Mouse (Mus musculus) cerebellum, adult (tissue): Measurements from ENCODE around the gene Polr1b.

Source experiments
- ATAC-seq: cut with Nextera tagmentation; 2 replicates; pipeline ENCODE4 v1.9.2; 2017; ENCODE audit warnings: mild to moderate bottlenecking, moderate library complexity, mixed read lengths; ENCODE audit not compliant: insufficient number of reproducible peaks, low FRiP score, low TSS enrichment

Polr1b gene

GRCm38 (mm10) chr2:129115706-129116367, 15.0 kb downstream of the Polr1b start:
- no peak for ATAC-seq

GRCm38 (mm10) chr2:129116368-129116739, 15.6 kb downstream of the Polr1b start:
- ATAC-seq, result no peak

GRCm38 (mm10) chr2:129118061-129118460, 17.3 kb downstream of the Polr1b start:
- no peak for ATAC-seq

- no peak for ATAC-seq
These were observed 21.2 kb downstream of the Polr1b start for GRCm38 (mm10) chr2:129121986-129122385.

- peak; percentile 99 for ATAC-seq
These were observed 28.7 kb downstream of the Polr1b start, which contains the start of gene Chchd5 for GRCm38 (mm10) chr2:129129412-129129929. TSS of gene Chchd5 (plus strand) at chr2:129129700.

DNA sequence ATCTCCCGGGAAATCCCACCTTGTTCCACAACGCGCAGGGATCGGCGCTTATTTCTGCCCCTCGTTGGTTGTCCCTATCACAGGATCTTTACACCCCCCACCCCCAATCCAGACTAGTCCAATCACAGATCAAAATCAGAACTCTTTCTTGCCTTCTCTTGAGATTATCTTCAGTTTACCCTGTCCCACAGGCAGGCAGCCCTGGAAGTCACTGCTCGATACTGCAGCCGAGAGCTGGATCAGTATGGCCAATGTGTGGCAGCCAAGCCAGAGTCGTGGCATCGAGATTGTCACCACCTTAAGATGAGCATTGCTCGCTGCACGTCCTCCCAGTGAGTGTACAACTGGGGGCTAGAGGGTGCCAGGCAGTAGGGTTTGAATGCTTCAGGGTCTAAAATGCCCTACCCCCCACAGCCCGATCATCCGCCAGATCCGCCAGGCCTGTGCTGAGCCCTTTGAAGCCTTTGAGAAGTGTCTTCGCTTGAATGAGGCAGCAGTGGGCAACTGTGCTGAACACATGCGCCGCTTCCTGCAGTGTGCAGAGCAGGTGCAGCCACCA, 29.3 kb downstream of the Polr1b start:
- ATAC-seq, result peak; percentile 4; the same call in 1 of the 2 replicates

DNA sequence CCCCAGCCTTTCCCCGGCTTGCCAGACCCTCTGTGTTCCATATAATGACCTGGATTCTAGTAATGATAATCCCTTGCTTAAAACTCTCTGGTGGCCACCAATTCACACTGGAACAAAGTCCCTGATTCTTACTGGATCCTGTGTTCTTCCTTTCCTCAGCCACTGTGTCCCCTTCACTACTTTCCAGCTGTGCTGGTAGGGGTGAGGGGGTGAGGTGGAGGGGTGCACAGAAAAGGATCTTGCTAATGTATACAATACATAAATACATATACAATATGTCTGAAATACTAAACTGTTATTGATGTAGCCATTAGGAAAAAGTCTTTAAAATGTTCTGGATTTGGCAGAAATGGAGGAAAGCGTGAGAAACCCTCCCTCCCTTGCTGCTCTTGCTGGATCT, 30.0 kb downstream of the Polr1b start:
- ATAC-seq, result no peak

DNA sequence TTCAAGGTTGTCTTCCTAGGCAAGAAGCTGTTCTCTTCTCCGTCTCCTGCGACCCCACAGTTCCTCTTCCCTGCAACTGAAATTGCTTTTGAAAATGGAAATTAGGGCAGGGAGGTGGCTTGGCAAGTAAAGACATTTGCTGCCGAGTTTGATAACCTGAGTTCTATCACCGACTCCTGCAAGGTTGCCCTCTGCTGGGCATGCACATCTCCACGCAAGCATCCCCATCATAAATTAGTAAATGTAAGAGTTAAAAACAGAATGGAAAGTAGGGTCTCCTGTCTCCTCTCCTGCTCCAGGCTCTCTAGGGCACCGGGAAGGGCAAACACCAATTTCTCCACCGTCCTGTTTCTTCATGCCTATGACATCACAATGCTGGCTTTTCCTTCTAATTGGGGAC, 31.4 kb downstream of the Polr1b start:
- no peak for ATAC-seq

- no peak for ATAC-seq
These were observed 32.4 kb downstream of the Polr1b start for GRCm38 (mm10) chr2:129133006-129133805.

GRCm38 (mm10) chr2:129139906-129140305, 39.1 kb downstream of the Polr1b start:
- peak; percentile 31; the same call in 1 of the 2 replicates for ATAC-seq

- ATAC-seq, result no peak
These were observed 48.0 kb downstream of the Polr1b start for GRCm38 (mm10) chr2:129148836-129149235.

DNA sequence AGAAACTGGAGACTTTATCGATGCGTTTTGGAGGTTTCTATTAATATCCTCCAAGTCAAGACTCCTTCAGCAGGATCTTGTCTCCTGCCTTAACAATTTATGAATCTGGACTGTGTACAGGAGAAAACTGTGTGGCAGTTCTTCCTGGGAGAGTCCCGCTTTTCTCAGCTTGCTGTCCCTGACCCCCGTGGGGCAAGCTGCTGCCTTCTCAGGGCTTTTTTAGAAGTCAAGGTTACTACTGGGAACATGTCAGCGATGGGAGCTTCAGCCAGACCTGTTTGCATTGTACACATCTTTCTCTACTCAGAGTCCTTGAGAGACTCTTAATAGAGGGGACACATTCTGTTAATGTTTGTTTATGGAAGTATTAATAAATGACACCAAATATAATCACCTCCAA, 49.6 kb downstream of the Polr1b start:
- no peak for ATAC-seq

DNA sequence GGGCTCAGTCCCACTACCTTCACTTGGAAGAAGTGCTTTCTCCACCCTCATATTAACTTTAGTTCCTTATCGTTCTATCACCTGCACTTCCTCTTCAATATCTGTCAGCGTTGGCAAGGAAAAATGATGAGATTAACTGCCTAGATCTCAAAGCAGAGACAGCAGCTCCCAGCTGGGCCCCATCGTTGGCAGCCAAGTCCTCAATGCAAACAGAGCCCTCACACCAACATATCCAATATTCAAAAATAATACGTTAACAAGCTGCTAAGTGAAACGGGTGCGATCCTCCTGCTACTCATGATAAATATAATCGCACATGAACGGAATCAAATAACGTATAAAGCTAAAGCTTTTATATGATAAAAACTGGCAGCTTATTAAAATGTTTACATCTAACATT, 50.3 kb downstream of the Polr1b start:
- ATAC-seq, result no peak

DNA sequence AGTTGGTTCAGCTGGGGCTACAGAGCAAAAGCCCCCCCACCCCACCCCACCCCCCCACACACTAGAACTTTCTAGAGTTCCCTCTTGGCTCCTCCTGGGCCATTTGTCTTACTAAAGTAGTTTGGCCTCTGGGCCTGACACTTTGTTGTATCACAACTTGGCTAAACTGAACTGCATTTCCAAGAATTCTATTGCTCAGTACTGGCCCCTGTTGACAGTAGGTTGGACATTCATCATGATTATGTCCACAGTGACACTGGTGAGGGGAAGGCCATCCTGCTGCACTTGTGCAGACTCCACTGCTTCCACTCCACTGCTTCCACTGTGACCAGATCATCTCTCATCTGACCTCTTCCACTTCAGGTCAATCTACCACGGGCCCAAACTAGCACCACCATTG, 52.0 kb downstream of the Polr1b start:
- no peak for ATAC-seq

- no peak for ATAC-seq
These were observed 64.0 kb downstream of the Polr1b start for GRCm38 (mm10) chr2:129164815-129165214.

DNA sequence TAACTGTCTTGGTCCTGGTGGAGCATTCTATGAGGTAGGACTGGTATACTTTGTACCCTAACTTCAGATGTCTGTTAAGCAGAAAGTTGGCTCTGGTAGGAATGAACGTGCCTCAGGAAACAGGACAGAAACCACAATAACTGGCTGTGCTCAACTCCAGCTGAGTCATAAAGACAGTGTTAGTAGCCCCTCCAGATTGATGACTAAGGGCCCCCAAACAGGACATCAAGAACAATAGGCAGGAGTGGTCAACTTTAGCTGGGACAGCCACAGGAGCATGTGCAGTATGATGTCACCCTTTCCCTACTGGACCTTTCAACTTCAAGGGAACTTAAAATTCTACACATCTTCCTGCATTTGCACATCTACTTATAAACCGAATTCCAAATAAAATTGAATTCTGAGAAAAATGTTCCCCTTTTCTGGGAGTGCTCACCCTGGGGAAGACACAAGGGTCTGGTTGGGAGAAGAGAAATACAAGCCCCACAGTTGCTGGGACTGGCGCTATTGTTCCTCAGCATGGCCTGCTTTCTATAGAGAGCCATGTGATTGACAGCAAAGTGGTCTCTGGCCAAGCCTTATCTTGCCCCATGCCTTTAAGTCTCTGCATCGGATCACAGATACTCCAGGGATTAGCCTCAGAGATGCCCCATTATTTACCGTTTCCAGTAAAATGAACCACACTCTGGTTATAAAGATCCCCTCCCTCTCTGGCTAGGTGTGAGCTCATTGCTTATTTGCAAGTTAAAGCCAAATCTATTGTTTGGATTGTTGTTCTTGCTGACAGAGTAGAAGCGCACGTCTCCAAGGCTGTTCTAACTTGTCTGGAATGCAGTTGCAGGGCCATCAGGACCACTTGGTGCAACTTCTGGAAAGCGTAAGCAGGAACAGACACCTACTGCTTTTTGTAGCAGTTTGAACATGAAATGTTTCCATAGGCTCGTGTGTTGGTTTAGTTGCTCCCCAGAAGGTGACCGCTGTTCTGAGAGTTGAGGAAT, 66.0 kb downstream of the Polr1b start:
- no peak for ATAC-seq

DNA sequence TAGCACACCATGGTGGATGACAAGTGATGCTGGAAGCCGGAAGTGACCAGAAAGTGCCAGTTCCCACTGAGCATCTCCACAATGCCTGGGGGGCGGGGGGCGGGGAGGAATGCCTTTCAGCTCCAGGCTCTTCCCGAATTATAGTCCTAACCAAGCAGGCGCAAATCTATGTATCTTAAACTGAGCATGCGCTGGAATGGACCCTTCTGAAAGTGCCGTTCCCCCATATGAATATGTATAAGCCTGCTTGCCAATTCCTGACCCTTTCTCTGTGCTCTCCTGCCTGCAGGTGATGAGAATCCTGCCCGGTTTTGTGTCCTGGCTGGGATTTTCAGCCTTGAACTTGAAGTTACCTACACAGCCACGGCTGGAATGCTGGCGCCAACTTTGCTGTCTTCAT, 72.6 kb downstream of the Polr1b start:
- ATAC-seq, result no peak

DNA sequence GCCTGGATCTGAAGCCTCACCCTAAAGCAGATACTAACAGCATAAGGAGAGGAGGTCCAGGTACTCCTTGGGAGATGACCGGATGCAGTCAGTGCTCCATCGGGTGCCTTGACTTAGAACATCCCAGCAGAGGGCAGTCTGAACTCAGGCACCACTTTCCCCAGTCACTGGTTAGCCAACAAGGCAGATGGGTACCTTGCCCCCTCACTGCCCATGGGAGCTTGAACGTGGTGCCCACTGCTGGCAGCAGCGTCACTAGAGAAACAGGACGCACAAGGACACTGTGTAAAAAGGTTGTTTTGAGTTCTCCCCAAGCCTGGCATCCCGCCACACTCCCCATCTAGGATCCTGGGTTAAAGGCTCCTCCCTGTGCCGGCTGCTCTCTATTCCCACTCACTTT, 73.7 kb downstream of the Polr1b start:
- ATAC-seq, result peak; percentile 75

DNA sequence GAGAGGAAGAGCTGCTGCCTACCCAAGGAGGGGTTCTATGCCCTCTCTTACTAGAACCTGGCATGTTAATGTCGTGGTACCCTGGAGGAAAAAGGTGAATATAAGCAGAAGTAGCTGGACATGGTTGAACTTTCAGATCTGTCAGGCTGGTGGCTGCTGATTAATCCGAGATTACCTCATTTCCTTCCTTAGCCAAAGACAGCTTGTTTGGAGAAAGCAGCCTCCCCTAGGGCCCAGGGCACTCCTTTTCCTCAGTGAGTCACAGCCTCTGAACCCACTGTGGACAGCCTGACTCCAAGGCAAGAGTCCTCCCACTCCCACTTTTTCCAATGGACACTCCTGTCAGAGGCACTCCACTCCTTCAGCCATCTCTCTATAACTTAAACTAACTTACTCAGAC, 74.8 kb downstream of the Polr1b start:
- no peak for ATAC-seq
